Mouse (Mus musculus) stomach, embryonic 15.5 days (tissue): ENCODE data around the gene Ppm1h. TPM values are rescaled to one million over a fixed set of nuclear protein-coding genes. Genes with fewer than 3 reads are reported as not detected.

Experiments used
- ATAC-seq: fragments of 200-750 bp; cut with Nextera tagmentation; 2 replicates; pipeline ENCODE4 v1.8.0; 2017; ENCODE audit warnings: low read depth, moderate number of reproducible peaks, moderate TSS enrichment; ENCODE audit not compliant: insufficient read depth, low FRiP score
- H3K27ac ChIP-seq: fragments of 300-500 bp; sonication (generic); 2 replicates; pipeline ENCODE4 v1.5.1; 2015; ENCODE audit warnings: mild to moderate bottlenecking, inconsistent platforms
- H3K27me3 ChIP-seq: fragments of 300-500 bp; sonication (generic); replicated peaks from 2 replicates; pipeline ENCODE4 v1.6.1; 2015; ENCODE audit warnings: inconsistent platforms
- H3K36me3 ChIP-seq: fragments of 300-500 bp; sonication (generic); 2 replicates; pipeline ENCODE4 v1.6.1; 2015; ENCODE audit warnings: inconsistent platforms
- H3K4me1 ChIP-seq: fragments of 300-500 bp; sonication (generic); 2 replicates; pipeline ENCODE4 v1.6.1; 2015; ENCODE audit warnings: inconsistent platforms
- H3K4me2 ChIP-seq: fragments of 300-500 bp; sonication (generic); 2 replicates; pipeline ENCODE4 v1.6.1; 2015; ENCODE audit warnings: mild to moderate bottlenecking, inconsistent platforms
- H3K4me3 ChIP-seq: fragments of 300-500 bp; sonication (generic); replicated peaks from 2 replicates; pipeline ENCODE4 v1.5.1; 2015; ENCODE audit warnings: inconsistent platforms
- H3K9ac ChIP-seq: fragments of 300-500 bp; sonication (generic); 2 replicates; pipeline ENCODE4 v1.6.1; 2015; ENCODE audit warnings: inconsistent platforms
- H3K9me3 ChIP-seq: fragments of 300-500 bp; sonication (generic); 2 replicates; pipeline ENCODE4 v1.6.1; 2016; ENCODE audit warnings: inconsistent platforms
- WGBS: fragments of 180-500 bp; shearing (Covaris S2); methylation state at CpG from one replicate; pipeline ENCODE4 v1.1.7; 2015; 5-methylcytosine and 5-hydroxymethylcytosine counted together
- polyA plus RNA-seq: library from polyadenylated mRNA; unstranded; fragments of >200 nt; fragmentation: Nextera tagmentation; extraction: Ambion mirVana; gene quantifications from 2 replicates; pipeline ENCODE4 v1.2.1, GENCODE M21; 2015

Ppm1h gene
- polyA plus RNA-seq, 1 experiment from 2014 or later: 13.2 TPM

DNA sequence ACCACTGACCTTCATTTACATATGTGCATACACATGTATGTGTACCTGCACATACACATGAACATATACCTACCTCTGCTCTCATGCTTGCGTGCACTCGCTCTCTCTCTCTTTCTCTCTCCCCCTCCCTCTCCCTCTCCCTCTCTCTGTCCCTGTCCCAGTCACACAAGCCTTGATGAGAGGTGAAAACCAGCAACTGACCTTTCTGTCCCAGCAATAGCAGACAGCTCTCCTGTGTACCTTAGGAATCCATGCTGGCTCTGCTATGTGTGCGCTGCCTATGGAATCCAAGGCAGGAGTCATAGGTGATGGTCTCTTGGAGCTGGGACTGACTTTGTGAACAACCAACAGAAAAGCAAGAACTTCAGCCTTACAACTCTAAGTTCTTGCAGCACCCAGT is 53.6 kb downstream of the Ppm1h start:
- Histone ChIP-seq H3K4me1 (no peaks in the 10 kb centered on the region), H3K36me3 (no peaks in the 10 kb centered on the region), H3K4me2 (no peak overlapping the region), H3K4me3 (no peak overlapping the region), H3K9me3 (no peaks in the 10 kb centered on the region), H3K27me3 (no peaks in the 10 kb centered on the region), H3K27ac (no peak overlapping the region), H3K9ac (no peak overlapping the region)
- ATAC-seq: no peak
- WGBS: 98% methylated on average over 3 of the region's 3 CpGs

DNA sequence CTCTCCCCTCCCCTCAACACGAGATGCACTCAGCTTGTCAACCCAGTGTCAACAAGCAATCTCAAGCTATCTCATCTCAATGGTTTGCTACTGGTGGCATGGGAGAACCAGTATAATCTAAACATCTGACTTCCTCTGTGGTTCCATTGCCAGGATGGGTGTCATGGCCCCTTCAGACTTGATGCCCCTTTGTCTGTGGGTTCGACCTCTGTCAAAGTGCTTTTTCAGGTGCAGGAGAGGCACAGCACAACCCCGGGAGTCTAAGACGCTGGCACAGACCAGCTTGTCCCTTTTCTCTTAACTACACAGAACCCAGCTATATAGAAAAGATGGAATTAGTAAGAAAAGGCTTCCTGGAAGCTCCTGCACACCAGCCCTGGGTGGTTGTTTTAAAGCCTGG is 56.0 kb downstream of the Ppm1h start:
- no peak overlapping the region for H3K9ac ChIP-seq
- WGBS: 88% methylated on average over 4 of the region's 4 CpGs
- ATAC-seq: no peak
- no peak overlapping the region for H3K27ac ChIP-seq
- H3K36me3 ChIP-seq: no peaks in the 10 kb centered on the region
- H3K4me2 ChIP-seq: no peak overlapping the region
- H3K4me3 ChIP-seq: no peak overlapping the region
- no peaks in the 10 kb centered on the region for H3K27me3 ChIP-seq
- H3K4me1 ChIP-seq: no peaks in the 10 kb centered on the region
- H3K9me3 ChIP-seq: no peaks in the 10 kb centered on the region

DNA sequence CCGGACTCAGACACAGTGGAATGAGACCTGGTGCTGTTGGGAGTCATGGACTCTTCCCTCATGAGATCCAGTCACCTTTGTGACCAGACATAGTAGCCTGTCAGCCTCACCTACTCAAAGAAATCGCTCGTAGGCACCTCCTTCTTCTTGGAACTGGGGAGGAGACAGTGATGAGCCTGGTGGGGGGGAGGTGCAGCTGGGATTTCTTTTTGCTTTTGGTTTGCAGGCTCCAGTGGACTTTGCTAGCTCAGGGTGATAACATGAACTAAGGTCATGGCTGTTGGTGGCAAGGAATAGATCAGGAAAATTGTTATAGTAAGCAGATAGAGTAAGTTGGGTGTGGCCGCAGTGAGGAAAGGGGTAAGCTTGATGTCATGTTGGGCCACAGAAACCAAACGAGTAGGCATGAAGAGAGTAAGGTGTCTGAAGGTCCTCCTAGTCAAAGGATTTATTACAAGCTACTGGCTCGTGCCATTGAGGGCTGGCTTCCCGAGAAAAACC is 56.8 kb downstream of the Ppm1h start:
- no peaks in the 10 kb centered on the region for H3K36me3 ChIP-seq
- H3K4me3 ChIP-seq: no peak overlapping the region
- H3K27ac ChIP-seq: no peak overlapping the region
- H3K9me3 ChIP-seq: no peaks in the 10 kb centered on the region
- WGBS: 84% methylated on average over 7 of the region's 7 CpGs
- no peaks in the 10 kb centered on the region for H3K27me3 ChIP-seq
- H3K4me1 ChIP-seq: no peaks in the 10 kb centered on the region
- no peak overlapping the region for H3K4me2 ChIP-seq
- no peak for ATAC-seq
- no peak overlapping the region for H3K9ac ChIP-seq

DNA sequence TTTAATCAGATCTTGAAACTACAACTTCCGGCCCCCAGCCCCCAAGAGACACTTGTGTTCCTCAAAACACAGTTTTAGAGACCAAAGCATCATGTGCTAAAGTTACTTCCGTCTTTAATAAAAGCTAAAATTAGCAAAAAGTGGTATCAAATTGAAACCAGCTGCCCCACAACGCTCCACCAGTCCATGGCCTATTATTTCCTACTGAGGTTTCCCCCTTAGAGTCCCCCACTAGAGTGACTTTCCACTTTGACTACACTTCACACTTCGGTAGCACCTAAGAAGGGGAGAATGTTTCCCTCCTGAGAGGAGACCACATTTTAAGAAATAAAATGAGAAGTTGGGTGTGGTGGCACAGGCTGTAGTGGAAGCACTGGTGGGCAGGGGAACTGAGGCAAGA is 58.3 kb downstream of the Ppm1h start:
- no peaks in the 10 kb centered on the region for H3K36me3 ChIP-seq
- no peak overlapping the region for H3K4me3 ChIP-seq
- H3K27ac ChIP-seq: no peak overlapping the region
- no peaks in the 10 kb centered on the region for H3K27me3 ChIP-seq
- H3K4me1 ChIP-seq: no peaks in the 10 kb centered on the region
- H3K9ac ChIP-seq: no peak overlapping the region
- no peak for ATAC-seq
- H3K4me2 ChIP-seq: no peak overlapping the region
- no peaks in the 10 kb centered on the region for H3K9me3 ChIP-seq
- 85% methylated on average over 4 of the region's 4 CpGs for WGBS

DNA sequence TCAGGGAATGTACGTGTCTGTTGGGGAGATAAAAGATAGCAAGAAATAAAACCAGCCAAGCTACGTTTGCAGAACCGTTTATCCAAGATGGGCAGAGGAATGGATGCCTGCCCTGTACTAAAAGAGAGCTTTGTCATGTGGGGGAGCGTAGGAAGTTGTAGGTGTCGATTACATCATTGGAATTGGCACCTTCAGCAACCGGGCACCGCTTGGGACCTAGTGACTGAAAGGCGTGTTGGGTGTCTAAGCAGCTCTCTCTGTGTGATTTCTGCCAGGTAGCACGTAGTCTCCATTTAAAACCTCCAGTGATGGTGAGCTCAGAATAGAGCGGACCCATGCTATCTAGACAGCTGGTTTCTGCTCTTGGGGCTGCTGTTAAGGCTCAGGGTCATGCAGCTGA is 60.0 kb downstream of the Ppm1h start:
- WGBS: 70% methylated on average over 10 of the region's 10 CpGs

DNA sequence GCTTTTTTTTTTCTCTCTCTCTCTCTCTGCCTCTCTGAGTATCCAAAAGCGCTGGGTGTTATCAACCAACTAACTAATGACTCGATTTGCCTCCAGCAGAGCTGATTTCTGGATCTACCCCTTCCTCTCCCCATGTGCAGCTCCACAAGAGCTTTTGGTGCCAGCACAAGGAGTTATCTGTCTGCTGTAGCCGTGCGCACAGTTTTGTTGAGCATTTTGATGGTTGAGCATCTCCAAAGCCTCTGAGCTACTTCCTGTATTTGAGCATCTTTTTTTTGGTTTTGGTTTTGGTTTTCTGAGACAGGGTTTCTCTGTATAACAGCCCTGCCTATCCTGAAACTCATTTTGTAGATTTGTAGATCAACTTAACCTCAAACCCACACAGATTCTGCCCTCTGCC is 60.5 kb downstream of the Ppm1h start:
- H3K27ac ChIP-seq: no peak overlapping the region
- WGBS: 85% methylated on average over 4 of the region's 4 CpGs
- no peak for ATAC-seq
- H3K36me3 ChIP-seq: no peaks in the 10 kb centered on the region
- H3K4me2 ChIP-seq: no peak overlapping the region
- no peaks in the 10 kb centered on the region for H3K27me3 ChIP-seq
- H3K4me3 ChIP-seq: no peak overlapping the region
- no peaks in the 10 kb centered on the region for H3K4me1 ChIP-seq
- H3K9me3 ChIP-seq: no peaks in the 10 kb centered on the region
- H3K9ac ChIP-seq: no peak overlapping the region

More for the DNA sequence above, 60.0 kb downstream of the Ppm1h start:
- Histone ChIP-seq H3K9ac (no peak overlapping the region), H3K4me1 (no peaks in the 10 kb centered on the region), H3K36me3 (no peaks in the 10 kb centered on the region), H3K27me3 (no peaks in the 10 kb centered on the region), H3K4me2 (no peak overlapping the region), H3K4me3 (no peak overlapping the region), H3K27ac (no peak overlapping the region), H3K9me3 (no peaks in the 10 kb centered on the region)
- no peak for ATAC-seq

DNA sequence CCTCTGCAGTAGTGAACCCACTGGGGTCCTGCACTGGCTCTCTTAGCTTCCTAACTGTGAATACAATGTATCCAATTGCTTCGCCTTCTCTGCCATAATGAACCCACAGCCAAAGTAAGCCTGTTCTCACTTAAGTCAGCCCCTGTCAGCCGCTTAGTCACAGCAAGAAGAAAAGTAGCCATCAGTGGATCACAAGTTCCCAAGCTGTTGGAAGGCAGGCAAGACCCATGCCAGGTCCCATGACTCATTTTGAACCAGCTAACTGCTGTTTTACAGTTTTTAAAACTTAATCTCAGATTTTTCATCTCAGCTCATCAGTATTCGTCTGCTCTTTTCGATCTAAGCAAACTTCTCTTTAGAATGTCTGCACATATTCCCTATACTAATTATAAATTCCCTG is 61.6 kb downstream of the Ppm1h start:
- Histone ChIP-seq H3K36me3 (no peaks in the 10 kb centered on the region), H3K9ac (no peak overlapping the region), H3K4me2 (no peak overlapping the region), H3K9me3 (no peaks in the 10 kb centered on the region), H3K4me3 (no peak overlapping the region), H3K27me3 (no peaks in the 10 kb centered on the region), H3K27ac (no peak overlapping the region), H3K4me1 (no peaks in the 10 kb centered on the region)
- 84% methylated on average over 4 of the region's 4 CpGs for WGBS
- ATAC-seq: no peak

DNA sequence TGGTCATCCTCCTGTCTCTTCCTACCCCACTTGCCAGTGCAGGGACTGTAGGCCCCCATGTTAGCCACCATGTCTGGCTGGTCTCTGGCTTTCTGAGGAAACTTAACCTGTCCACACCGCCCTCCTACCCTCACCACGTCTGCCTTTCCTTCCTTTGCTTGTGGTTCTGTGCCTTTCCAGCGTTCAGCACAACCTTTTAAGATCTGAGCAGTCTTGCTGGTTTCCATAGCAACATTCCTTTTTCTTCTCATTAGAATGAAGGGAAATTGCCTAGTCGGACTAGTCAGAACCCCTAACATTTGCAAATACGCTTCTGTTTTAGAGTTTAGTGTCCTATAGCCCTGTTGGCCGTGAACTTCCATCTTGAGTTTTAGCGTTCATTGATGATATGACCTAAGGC is 62.6 kb downstream of the Ppm1h start:
- no peaks in the 10 kb centered on the region for H3K36me3 ChIP-seq
- 78% methylated on average over 7 of the region's 7 CpGs for WGBS
- no peak overlapping the region for H3K9ac ChIP-seq
- H3K4me2 ChIP-seq: no peak overlapping the region
- no peak overlapping the region for H3K4me3 ChIP-seq
- H3K9me3 ChIP-seq: no peaks in the 10 kb centered on the region
- ATAC-seq: no peak
- no peaks in the 10 kb centered on the region for H3K27me3 ChIP-seq
- no peaks in the 10 kb centered on the region for H3K4me1 ChIP-seq
- H3K27ac ChIP-seq: no peak overlapping the region

DNA sequence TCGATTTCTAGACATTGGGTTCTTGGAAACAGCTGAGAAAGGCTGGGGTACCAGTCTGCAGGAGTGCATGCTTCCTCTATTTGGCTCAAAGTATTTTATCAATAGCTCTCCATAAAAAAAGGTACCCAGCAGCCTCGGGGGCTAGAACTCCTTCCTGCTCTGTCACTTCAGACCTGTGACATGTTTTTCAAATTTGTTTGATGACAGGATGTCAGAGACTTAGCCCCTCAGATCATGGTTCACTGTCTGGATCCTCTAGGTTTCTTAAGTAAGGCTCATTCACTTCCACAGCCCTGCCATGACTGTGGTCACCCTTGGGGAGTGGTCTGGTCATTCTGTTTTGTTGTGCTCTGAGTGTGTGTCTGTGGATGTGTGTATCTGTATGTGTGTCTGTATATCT is 63.6 kb downstream of the Ppm1h start:
- Histone ChIP-seq H3K4me3 (no peak overlapping the region), H3K4me1 (no peaks in the 10 kb centered on the region), H3K4me2 (no peak overlapping the region), H3K9me3 (no peaks in the 10 kb centered on the region), H3K36me3 (no peaks in the 10 kb centered on the region), H3K27ac (no peak overlapping the region), H3K27me3 (no peaks in the 10 kb centered on the region), H3K9ac (no peak overlapping the region)
- WGBS: 62% methylated on average over 2 of the region's 2 CpGs
- no peak for ATAC-seq

DNA sequence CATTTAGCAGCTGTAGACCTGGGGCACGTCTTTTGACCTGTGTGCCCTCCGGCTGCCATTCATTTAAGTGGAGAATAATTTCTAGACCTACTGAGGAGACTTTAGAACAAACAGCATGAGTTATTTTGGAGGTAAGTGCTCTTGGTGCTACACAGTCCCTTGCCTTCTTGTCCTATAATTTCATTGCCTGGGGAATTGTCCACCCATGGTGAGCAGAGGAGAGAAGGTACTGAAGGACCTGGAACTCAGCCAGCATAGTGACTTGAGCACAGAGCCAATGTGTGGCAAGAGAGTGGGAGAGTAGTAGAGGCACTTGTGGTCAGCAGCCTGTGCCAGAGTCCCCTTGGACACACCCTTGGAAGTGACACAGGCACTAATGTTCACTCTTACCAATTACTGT is 64.8 kb downstream of the Ppm1h start:
- Histone ChIP-seq H3K4me3 (no peak overlapping the region), H3K27me3 (no peaks in the 10 kb centered on the region), H3K4me1 (no peaks in the 10 kb centered on the region), H3K36me3 (no peaks in the 10 kb centered on the region), H3K9ac (no peak overlapping the region), H3K4me2 (no peak overlapping the region), H3K9me3 (no peaks in the 10 kb centered on the region), H3K27ac (no peak overlapping the region)
- WGBS: 83% methylated on average over 2 of the region's 2 CpGs
- no peak for ATAC-seq

DNA sequence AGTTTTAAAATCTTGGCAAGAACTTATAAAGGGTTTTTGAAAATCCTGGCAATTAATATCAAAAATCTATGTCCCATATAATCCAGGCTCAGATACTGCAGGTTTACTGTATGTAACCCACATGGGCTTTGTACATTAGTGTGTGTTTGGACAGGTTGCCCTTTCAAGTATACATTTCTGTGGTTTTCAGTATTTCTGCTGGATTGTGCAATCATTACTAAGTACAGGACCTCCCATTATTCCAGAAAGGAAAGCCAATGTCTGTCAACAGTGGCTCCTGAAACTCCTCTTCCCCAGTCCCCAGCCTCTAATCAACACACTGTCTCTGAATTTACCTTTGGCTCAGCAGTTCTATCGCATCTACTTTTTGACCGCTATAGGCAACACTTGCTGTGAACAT is 66.4 kb downstream of the Ppm1h start:
- 88% methylated on average over 2 of the region's 2 CpGs for WGBS
- Histone ChIP-seq H3K4me3 (no peak overlapping the region), H3K36me3 (no peaks in the 10 kb centered on the region), H3K27ac (no peak overlapping the region), H3K9me3 (no peaks in the 10 kb centered on the region), H3K4me1 (no peaks in the 10 kb centered on the region), H3K27me3 (no peaks in the 10 kb centered on the region), H3K4me2 (no peak overlapping the region), H3K9ac (no peak overlapping the region)
- ATAC-seq: no peak

DNA sequence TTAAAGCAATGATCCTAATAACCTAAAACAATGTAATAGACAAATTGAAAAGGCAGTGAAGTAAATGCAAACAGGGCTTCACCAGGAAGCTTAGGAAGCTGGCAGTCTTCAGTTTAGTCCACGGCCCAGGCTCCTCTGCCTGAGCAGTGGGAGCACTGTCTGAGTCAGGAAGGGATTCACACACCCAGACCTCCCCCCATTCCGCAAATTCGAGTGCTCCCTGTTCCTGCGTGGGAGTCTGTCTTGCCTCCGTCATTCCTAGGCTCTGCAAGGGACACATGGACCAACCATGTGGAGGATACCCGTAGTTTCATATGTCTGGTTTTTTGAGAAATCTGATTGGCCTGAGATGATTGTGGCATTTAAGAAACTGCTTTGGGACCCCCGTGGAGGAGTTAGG is 67.6 kb downstream of the Ppm1h start:
- no peaks in the 10 kb centered on the region for H3K9me3 ChIP-seq
- H3K4me1 ChIP-seq: no peaks in the 10 kb centered on the region
- H3K4me2 ChIP-seq: no peak overlapping the region
- H3K9ac ChIP-seq: no peak overlapping the region
- no peaks in the 10 kb centered on the region for H3K27me3 ChIP-seq
- H3K36me3 ChIP-seq: no peaks in the 10 kb centered on the region
- no peak overlapping the region for H3K27ac ChIP-seq
- no peak overlapping the region for H3K4me3 ChIP-seq
- WGBS: 75% methylated on average over 7 of the region's 7 CpGs
- ATAC-seq: no peak

DNA sequence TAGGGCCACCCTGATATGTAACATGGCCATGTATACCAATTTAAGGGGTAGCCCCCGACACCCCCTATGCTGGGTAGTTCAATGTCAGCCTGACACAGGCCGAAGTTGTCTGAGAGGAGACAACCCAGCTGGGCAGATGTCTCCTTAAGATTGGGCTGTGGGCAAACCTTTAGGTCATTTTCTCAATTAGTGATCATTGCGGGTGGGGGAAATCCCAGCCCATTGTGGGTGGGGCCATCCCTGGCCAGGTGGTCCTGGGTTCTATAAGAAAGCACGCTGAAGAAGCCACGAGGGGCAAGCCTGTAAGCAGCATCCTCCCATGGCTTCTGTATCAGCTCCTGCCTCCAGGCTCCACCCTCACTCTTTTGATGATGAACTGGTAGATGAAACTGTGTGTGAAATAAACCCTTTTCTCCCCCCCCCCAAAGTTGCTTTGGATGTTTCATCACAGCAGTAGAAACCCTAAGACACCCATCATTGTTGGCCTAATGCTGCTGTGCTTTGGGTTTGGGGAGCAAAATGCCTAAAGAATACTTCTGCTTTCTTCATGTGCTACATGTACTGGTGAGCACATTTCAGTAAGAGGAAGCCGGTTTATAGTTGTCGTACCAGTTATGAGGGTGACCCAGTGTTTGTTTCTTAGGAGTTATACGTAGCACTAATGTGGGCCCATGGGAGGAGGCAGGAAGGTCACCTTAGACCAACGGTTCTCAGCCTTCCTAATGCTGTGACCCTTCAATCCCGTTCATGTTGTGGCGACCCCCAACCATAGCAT is 68.8 kb downstream of the Ppm1h start:
- Histone ChIP-seq H3K4me3 (no peak overlapping the region), H3K36me3 (no peaks in the 10 kb centered on the region), H3K27ac (no peak overlapping the region), H3K27me3 (no peaks in the 10 kb centered on the region), H3K9me3 (no peaks in the 10 kb centered on the region), H3K9ac (no peak overlapping the region), H3K4me2 (no peak overlapping the region), H3K4me1 (no peaks in the 10 kb centered on the region)
- WGBS: 85% methylated on average over 11 of the region's 11 CpGs
- no peak for ATAC-seq
